Mouse (Mus musculus) thymus, postnatal 25 days (tissue): Measurements from ENCODE around the gene Slco3a1.

Experiments used
- DNase-seq: peaks from one replicate; pipeline ENCODE4 v3.0.0; 2022

The Slco3a1 gene

DNA sequence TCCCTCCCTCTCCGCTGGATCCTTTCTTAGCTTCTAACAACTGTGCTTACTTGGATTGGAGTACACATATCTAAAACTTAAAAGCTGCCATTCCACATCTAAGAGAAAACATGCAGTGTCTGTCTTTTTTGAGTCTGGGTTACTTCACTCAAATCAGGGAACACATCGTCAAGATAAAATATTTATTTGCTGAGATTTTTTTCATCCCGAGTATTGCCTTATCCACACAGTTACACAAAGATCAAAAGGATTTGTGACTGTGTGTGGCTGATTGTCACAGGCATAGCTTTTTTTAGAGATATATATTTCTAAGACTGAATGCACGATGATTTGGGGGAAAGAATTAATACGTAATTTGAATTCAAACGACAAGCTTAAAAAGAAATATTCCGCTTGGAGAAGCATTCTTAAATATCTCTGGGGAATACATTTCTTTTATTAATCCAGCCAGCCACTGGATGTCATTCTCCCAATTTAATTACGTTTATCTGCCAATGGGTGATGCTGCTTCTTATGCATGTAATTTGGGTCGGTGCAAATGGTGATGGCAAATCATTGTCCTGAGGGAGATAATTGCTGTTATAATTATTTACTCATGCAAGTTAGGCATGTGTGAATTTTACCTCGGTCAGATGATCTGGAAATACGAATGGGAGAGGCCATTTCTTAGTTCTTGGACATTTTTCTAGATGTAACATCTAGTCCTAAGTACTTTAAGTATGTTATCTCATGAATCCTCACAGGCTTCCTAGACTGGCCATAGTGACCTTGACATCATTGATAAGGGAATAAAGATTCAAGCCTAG is 285.1 kb downstream of the Slco3a1 start:
- no peak for DNase-seq

DNA sequence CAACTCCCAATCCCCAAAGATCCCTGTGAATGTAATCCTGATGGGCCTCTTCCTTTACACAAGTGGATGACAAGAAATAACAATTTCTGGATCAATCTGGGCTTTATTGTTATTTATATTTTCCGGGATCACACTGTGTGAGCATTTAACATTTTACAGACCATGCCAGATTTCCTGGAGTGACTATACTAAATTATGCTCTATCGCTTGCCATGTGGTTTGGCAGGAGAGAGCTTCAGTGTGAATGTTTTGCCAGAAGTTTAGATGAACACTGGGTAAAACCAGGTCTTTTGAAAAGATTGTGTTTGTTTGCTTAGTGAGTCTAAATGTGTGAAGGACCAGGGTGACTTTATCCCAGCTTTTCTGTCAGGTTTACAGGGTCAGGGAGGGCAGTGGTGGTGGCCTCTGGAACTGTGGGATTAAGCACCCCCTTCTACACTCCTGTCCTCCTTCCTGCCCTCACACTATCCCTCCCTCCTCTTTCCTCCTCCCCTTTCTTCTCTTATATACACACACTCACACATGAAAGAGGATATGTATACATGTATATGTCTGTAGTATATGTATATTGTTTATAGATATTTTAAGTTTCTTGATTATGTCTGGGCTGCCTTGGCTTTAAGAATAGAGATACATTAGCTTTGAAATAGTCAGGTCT is 287.9 kb downstream of the Slco3a1 start:
- no peak for DNase-seq

DNA sequence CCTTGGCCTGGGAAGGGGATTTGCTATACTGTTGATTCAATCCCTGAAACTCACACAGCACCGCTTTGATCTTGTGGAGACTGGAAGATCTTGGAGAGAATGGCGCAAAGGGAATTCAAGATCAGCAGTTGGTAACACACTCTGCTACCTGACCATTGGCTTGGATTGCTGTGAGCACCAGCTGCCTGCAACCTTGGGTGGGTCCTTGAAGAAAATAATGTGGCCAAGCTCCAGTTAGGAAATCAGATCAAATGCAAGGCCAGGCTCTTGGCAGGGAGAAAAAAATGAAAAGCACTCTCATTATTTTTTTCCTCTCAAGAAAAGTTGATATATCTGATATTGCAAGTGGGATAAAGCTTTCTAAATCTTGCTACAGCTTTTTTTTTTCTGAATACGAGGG is 298.3 kb downstream of the Slco3a1 start:
- DNase-seq = no peak

DNA sequence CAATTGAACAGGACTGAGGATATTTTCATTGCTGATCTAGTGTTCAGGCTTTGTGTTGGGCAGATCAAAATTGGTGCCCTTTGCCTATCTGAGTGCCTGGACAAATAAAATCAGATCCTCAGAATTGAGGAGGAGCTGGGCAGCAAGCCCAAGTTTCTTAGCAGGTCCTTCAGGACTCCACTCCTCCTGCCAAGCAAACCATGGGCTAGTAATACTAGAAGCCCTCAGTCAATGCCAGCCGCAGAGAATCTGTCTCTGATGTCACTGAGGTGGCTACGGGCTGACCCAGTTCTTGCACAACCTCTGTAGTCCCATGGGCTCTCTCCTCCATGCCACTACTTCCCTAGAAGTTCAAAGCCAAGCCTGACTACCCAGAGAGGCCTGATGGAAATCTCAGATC is 302.5 kb downstream of the Slco3a1 start:
- DNase-seq = no peak

DNA sequence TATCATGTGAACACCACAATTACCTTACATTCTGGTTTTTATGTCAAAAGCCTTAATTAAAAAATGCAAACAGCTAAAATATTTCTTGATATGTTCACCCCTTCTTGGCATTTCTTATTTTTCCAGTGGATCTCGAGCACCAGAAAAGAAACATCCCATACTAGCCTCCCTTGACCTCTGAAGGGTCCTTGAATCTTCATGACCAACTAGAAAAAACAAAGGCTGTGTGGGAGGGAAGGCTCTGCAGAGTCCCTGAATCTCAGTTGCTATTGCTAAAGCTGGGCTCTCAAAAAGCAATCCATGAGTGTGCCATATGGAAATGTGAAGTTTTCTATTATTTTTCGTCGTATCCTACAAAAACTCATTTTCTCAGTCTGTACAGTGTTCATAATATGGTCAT is 313.3 kb downstream of the Slco3a1 start:
- no peak for DNase-seq

DNA sequence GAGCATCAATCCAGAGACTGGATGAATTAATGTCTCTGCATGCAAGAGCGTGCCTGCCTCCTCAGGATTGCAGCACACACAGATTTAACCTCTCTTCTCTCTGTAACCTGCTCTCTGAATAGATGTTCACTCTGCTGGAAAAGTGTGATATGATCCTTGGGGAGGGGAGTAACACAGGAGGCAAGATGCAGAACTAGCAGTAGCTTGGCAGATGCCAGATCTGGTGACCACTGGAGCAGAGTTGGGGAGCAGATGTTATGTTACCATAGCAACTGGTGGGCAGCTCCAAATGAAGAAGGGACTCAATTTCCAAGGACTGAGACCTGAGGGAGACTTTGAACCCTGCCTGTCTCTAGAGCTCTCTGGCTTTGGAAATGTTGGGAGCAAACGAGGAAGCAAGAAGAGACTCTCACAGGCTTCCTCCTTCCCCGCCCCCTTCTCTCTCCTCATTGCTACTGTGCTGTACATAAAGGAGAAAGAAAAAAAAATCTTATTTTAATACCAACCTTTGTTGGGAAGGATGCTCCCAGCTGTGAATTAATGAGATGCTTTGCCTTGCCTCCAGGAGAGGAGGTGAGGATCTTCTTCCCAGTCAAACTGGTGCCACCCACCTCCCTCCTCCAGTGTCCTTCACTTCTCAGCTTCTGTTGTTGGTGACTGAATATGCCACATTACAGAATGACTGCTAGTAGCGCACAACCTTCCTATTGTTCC is 314.0 kb downstream of the Slco3a1 start:
- no peak for DNase-seq
